Mouse (Mus musculus) lung, embryonic 14.5 days (tissue): Measurements from ENCODE around the gene Slc23a2. TPM values are rescaled to one million over a fixed set of nuclear protein-coding genes. Genes with fewer than 3 reads are reported as not detected.
A peak's percentile ranks its signal among the peaks of the same experiment; 100 is the strongest.

Source experiments
- ATAC-seq: fragments of 200-750 bp; cut with Nextera tagmentation; 2 replicates; pipeline ENCODE4 v1.8.0; 2017; ENCODE audit warnings: mild to moderate bottlenecking, moderate TSS enrichment, moderate library complexity; ENCODE audit not compliant: insufficient read depth
- DNase-seq: peaks from one replicate; pipeline ENCODE4 v3.0.0-alpha.2; 2015
- H3K27ac ChIP-seq: fragments of 300-500 bp; sonication (generic); 2 replicates; pipeline ENCODE4 v1.5.1; 2014; ENCODE audit warnings: low read depth, mild to moderate bottlenecking, moderate library complexity
- H3K27me3 ChIP-seq: fragments of 300-500 bp; sonication (generic); 2 replicates; pipeline ENCODE4 v1.6.1; 2014; ENCODE audit warnings: low read length, control low read depth; ENCODE audit not compliant: insufficient read depth
- H3K36me3 ChIP-seq: fragments of 300-500 bp; sonication (generic); 2 replicates; pipeline ENCODE4 v1.6.1; 2014; ENCODE audit warnings: control low read depth; ENCODE audit not compliant: insufficient read depth
- H3K4me1 ChIP-seq: fragments of 300-500 bp; sonication (generic); 2 replicates; pipeline ENCODE4 v1.6.1; 2014; ENCODE audit warnings: antibody characterized with exemption, control low read depth; ENCODE audit not compliant: insufficient read depth
- H3K4me2 ChIP-seq: fragments of 300-500 bp; sonication (generic); 2 replicates; pipeline ENCODE4 v1.6.1; 2014; ENCODE audit warnings: mild to moderate bottlenecking
- H3K4me3 ChIP-seq: fragments of 300-500 bp; sonication (generic); 2 replicates; pipeline ENCODE4 v1.5.1; 2014; ENCODE audit warnings: low read depth, low read length
- H3K9ac ChIP-seq: fragments of 300-500 bp; sonication (generic); 2 replicates; pipeline ENCODE4 v1.6.1; 2014
- H3K9me3 ChIP-seq: fragments of 300-500 bp; sonication (generic); 2 replicates; pipeline ENCODE4 v1.6.1; 2016; ENCODE audit warnings: low read depth, low read length, control low read depth
- CTCF ChIP-seq: IDR thresholded peaks from 2 replicates; pipeline ENCODE4 v1.5.1; 2016; ENCODE audit warnings: antibody characterized with exemption, low read depth
- WGBS: fragments of 180-500 bp; shearing (Covaris S2); extraction: QIAGEN DNeasy Blood & Tissue Kit; methylation state at CpG from one replicate; pipeline ENCODE4 v1.1.7; 2014; 5-methylcytosine and 5-hydroxymethylcytosine counted together
- polyA plus RNA-seq: library from polyadenylated mRNA; unstranded; fragments of >200 nt; fragmentation: Nextera tagmentation; extraction: Ambion mirVana; gene quantifications from 2 replicates; pipeline ENCODE4 v1.2.1, GENCODE M21; 2014

The Slc23a2 gene
- polyA plus RNA-seq, 1 experiment from 2014 or later, result 17.3 TPM

- no peak overlapping the region for H3K4me2 ChIP-seq
- ATAC-seq (no peak), DNase-seq (peak; percentile 36)
- H3K9me3 ChIP-seq, result no peaks in the 10 kb centered on the region
- 18% methylated on average over 4 of the region's 4 CpGs for WGBS
- H3K27ac ChIP-seq, result no peak overlapping the region
- peaks cover 3% of the 10 kb centered on the region; the same call in 1 of the 2 replicates for H3K4me1 ChIP-seq
- H3K9ac ChIP-seq, result no peak overlapping the region
- no peak for TF ChIP-seq CTCF
- no peaks in the 10 kb centered on the region for H3K36me3 ChIP-seq
- no peak overlapping the region for H3K4me3 ChIP-seq
- peaks cover 4% of the 10 kb centered on the region; the same call in 1 of the 2 replicates for H3K27me3 ChIP-seq
These were observed 1.6 kb upstream of the Slc23a2 start for GRCm38 (mm10) chr2:132146502-132146901.

GRCm38 (mm10) chr2:132143943-132144927 lies 673 bp downstream of the Slc23a2 start:
- 2% methylated on average over 66 of the region's 66 CpGs for WGBS
- no peaks in the 10 kb centered on the region for H3K36me3 ChIP-seq
- H3K4me3 ChIP-seq, result peak overlapping the region; percentile 84
- peak; percentile 28 for DNase-seq
- H3K9ac ChIP-seq, result peak overlapping the region; percentile 76
- TF ChIP-seq CTCF, result no peak
- H3K4me1 ChIP-seq, result peaks cover 3% of the 10 kb centered on the region; the same call in 1 of the 2 replicates
- no peaks in the 10 kb centered on the region for H3K9me3 ChIP-seq
- H3K4me2 ChIP-seq, result peak overlapping the region; percentile 89
- H3K27me3 ChIP-seq, result peaks cover 4% of the 10 kb centered on the region; the same call in 1 of the 2 replicates
- H3K27ac ChIP-seq, result peak overlapping the region; percentile 18; the same call in 1 of the 2 replicates
- ATAC-seq, result peak; percentile 40

- H3K9me3 ChIP-seq, result no peaks in the 10 kb centered on the region
- peaks cover 4% of the 10 kb centered on the region; the same call in 1 of the 2 replicates for H3K27me3 ChIP-seq
- peaks cover 3% of the 10 kb centered on the region; the same call in 1 of the 2 replicates for H3K4me1 ChIP-seq
- DNase-seq, result no peak
- H3K4me2 ChIP-seq, result no peak overlapping the region
- 84% methylated on average over 8 of the region's 8 CpGs for whole genome bisulfite sequencing
- TF ChIP-seq CTCF, result no peak
- no peaks in the 10 kb centered on the region for H3K36me3 ChIP-seq
- ATAC-seq, result no peak
- H3K9ac ChIP-seq, result no peak overlapping the region
- H3K4me3 ChIP-seq, result no peak overlapping the region
- H3K27ac ChIP-seq, result no peak overlapping the region
These were observed 2.3 kb downstream of the Slc23a2 start for GRCm38 (mm10) chr2:132142606-132143005.

- Histone ChIP-seq H3K27me3 (peaks cover 4% of the 10 kb centered on the region; the same call in 1 of the 2 replicates), H3K4me1 (peaks cover 3% of the 10 kb centered on the region; the same call in 1 of the 2 replicates), H3K9me3 (no peaks in the 10 kb centered on the region), H3K27ac (no peak overlapping the region), H3K9ac (no peak overlapping the region), H3K4me2 (no peak overlapping the region), H3K36me3 (no peaks in the 10 kb centered on the region), H3K4me3 (no peak overlapping the region)
- no peak for TF ChIP-seq CTCF
- no peak for ATAC-seq
- 55% methylated on average over 10 of the region's 10 CpGs for WGBS
- no peak for DNase-seq
These were observed 4.4 kb downstream of the Slc23a2 start for GRCm38 (mm10) chr2:132140536-132140935.

GRCm38 (mm10) chr2:132139099-132139498 lies 5.8 kb downstream of the Slc23a2 start:
- H3K4me1 ChIP-seq, result peaks cover 3% of the 10 kb centered on the region; the same call in 1 of the 2 replicates
- no peak overlapping the region for H3K27ac ChIP-seq
- no peak for DNase-seq
- no peaks in the 10 kb centered on the region for H3K36me3 ChIP-seq
- H3K9me3 ChIP-seq, result no peaks in the 10 kb centered on the region
- H3K27me3 ChIP-seq, result no peaks in the 10 kb centered on the region
- no peak overlapping the region for H3K4me3 ChIP-seq
- TF ChIP-seq CTCF, result peak; percentile 21; the same call in 1 of the 2 replicates
- no peak overlapping the region for H3K4me2 ChIP-seq
- no peak for ATAC-seq
- H3K9ac ChIP-seq, result no peak overlapping the region
- 80% methylated on average over 2 of the region's 2 CpGs for WGBS

- Histone ChIP-seq H3K27me3 (no peaks in the 10 kb centered on the region), H3K9me3 (no peaks in the 10 kb centered on the region), H3K4me3 (no peak overlapping the region), H3K27ac (no peak overlapping the region), H3K4me2 (no peak overlapping the region), H3K9ac (no peak overlapping the region), H3K4me1 (no peaks in the 10 kb centered on the region), H3K36me3 (no peaks in the 10 kb centered on the region)
- peak; percentile 32 for DNase-seq
- WGBS, result 76% methylated on average over 8 of the region's 8 CpGs
- ATAC-seq, result no peak
- TF ChIP-seq CTCF, result peak; percentile 43
These were observed 8.9 kb downstream of the Slc23a2 start for GRCm38 (mm10) chr2:132135876-132136637.
